ENCODE assay signal across 20 mouse cellular contexts in the genomic region with DNA sequence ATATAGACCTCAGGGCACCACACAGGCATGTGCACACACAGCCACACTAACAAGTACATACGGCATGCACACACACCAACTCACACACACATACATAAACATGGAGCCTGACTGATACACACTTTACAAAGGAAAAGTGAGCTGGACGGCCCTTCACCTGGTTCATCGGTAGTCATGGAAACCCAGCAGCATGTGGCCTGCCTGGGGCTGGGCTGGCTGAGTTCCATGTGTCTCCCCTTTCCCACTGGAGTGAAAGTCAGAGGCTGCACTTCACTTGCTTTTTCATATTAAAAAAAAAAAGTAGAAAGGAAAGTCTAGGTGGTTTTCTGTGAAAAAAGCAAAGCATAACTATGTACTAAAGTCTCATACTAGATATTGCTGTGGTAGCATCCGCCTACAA. TPM values are rescaled to one million over a fixed set of nuclear protein-coding genes. Genes with fewer than 3 reads are reported as not detected.
DNase-seq lines count a peak whose midpoint lies in the region; ATAC-seq and TF ChIP-seq lines count a peak whose summit lies in the region.
"Had no signal": no experiment of that assay in that cellular context is flagged by ENCODE, and none has a peak within 500 bp of the region (broad histone marks: within the 10 kb centered on the region; RNA-seq: fewer than 3 reads in every experiment).

No protein-coding gene starts in this region.

- H3K27ac ChIP-seq in heart, embryonic 12.5 days (ENCODE audit: poor library complexity, severe bottlenecking) = peak overlapping the region; percentile 34; the same call in 1 of the 2 replicates
- H3K27ac ChIP-seq in heart, embryonic 10.5 days = no peak overlapping the region
- H3K27ac ChIP-seq in heart, postnatal 0 days (ENCODE audit: low read depth) = peak overlapping the region; percentile 74
- H3K27ac ChIP-seq: embryonic facial prominence, embryonic 10.5 days; forebrain, embryonic 13.5 days; hindbrain, embryonic 12.5 days had no signal

- H3K27me3 ChIP-seq in heart, embryonic 12.5 days (replicated peaks) = no peaks in the 10 kb centered on the region
- no peaks in the 10 kb centered on the region for H3K27me3 ChIP-seq in heart, embryonic 10.5 days (ENCODE audit: insufficient read depth, poor library complexity, severe bottlenecking)
- H3K27me3 ChIP-seq in heart, postnatal 0 days (ENCODE audit: control insufficient read depth, insufficient read depth, low read length) = no peaks in the 10 kb centered on the region
- H3K27me3 ChIP-seq: CH12.LX; forebrain, embryonic 13.5 days; hindbrain, embryonic 12.5 days; Patski had no signal

- no peak for DNase-seq in heart, embryonic 10.5 days (ENCODE audit: low spot score)
- DNase-seq in heart, postnatal 0 days (ENCODE audit: low spot score) = no peak
- no peak for DNase-seq in heart, postnatal 10 days
- DNase-seq in left cerebral cortex, postnatal 4 days = peak; percentile 36
- no peak for DNase-seq in left cerebral cortex, postnatal 25 days (ENCODE audit: low spot score in 2 of 2)
- DNase-seq: adrenal gland, adult 2 months; adrenal gland, postnatal 25 days; cerebellum, adult 2 months; forebrain, postnatal 0 days; gastrocnemius, postnatal 10 days had no signal

- TF ChIP-seq EP300 in heart, postnatal 0 days (IDR thresholded peaks at IDR 0.05; ENCODE audit: low read depth) = no peak

- H3K4me1 ChIP-seq in heart, embryonic 12.5 days (replicated peaks) = peaks cover 41% of the 10 kb centered on the region
- peaks cover 26% of the 10 kb centered on the region for H3K4me1 ChIP-seq in heart, embryonic 10.5 days
- H3K4me1 ChIP-seq in heart, postnatal 0 days (ENCODE audit: control insufficient read depth, insufficient read depth) = peaks cover 20% of the 10 kb centered on the region
- H3K4me1 ChIP-seq: embryonic facial prominence, embryonic 10.5 days; forebrain, embryonic 13.5 days; hindbrain, embryonic 12.5 days had no signal

- intact Hi-C loops in heart, postnatal 10 days (cut with DNase I) = no loop called here
- intact Hi-C loops in left cerebral cortex, postnatal 4 days (cut with DNase I) = no loop called here
- intact Hi-C loops in left cerebral cortex, postnatal 25 days (cut with DNase I) = no loop called here

- no peaks in the 10 kb centered on the region for H3K9me3 ChIP-seq in heart, embryonic 12.5 days (replicated peaks)
- H3K9me3 ChIP-seq in heart, embryonic 10.5 days = no peaks in the 10 kb centered on the region
- no peaks in the 10 kb centered on the region for H3K9me3 ChIP-seq in heart, postnatal 0 days (replicated peaks; ENCODE audit: control insufficient read depth, low read length)
- H3K9me3 ChIP-seq: embryonic facial prominence, embryonic 10.5 days; forebrain, embryonic 13.5 days; hindbrain, embryonic 12.5 days had no signal

- peaks cover 28% of the 10 kb centered on the region for H3K36me3 ChIP-seq in heart, embryonic 12.5 days
- H3K36me3 ChIP-seq in heart, embryonic 10.5 days = peaks cover 40% of the 10 kb centered on the region
- peaks cover 23% of the 10 kb centered on the region for H3K36me3 ChIP-seq in heart, postnatal 0 days (replicated peaks; ENCODE audit: control insufficient read depth, insufficient read depth, low read length)

- no peak for TF ChIP-seq CTCF in heart, postnatal 0 days (IDR thresholded peaks at IDR 0.05; ENCODE audit: low read depth)

- no peak overlapping the region for H3K4me2 ChIP-seq in heart, embryonic 12.5 days
- 0 out of 2 replicates have a peak overlapping the region, but pooled peaks have one; percentile 19 for H3K4me2 ChIP-seq in heart, postnatal 0 days (ENCODE audit: low read depth, low read length)
- H3K4me2 ChIP-seq: forebrain, embryonic 13.5 days; hindbrain, embryonic 12.5 days had no signal

- WGBS in heart, embryonic 12.5 days = 86% methylated on average over 4 of the region's 4 CpGs
- 92% methylated on average over 4 of the region's 4 CpGs for WGBS in heart, embryonic 10.5 days
- WGBS in heart, postnatal 0 days = 82% methylated on average over 4 of the region's 4 CpGs

- ATAC-seq in heart, embryonic 12.5 days (ENCODE audit: insufficient number of reproducible peaks, low FRiP score) = no peak
- no peak for ATAC-seq in heart, postnatal 0 days (ENCODE audit: insufficient read depth, low read depth)
- ATAC-seq: activated CD4-positive, CD25-positive, alpha-beta regulatory T cell, adult 4 months; forebrain, embryonic 13.5 days; forebrain, postnatal 0 days; hindbrain, embryonic 16.5 days; inflammation-experienced regulatory T-cells, adult 6 months; intestine, postnatal 0 days; Patski had no signal

- H3K9ac ChIP-seq in heart, embryonic 12.5 days = no peak overlapping the region
- no peak overlapping the region for H3K9ac ChIP-seq in heart, postnatal 0 days (replicated peaks; ENCODE audit: low read depth, low read length)
- H3K9ac ChIP-seq: forebrain, embryonic 13.5 days; forebrain, postnatal 0 days; hindbrain, embryonic 12.5 days had no signal

- no peak overlapping the region for H3K4me3 ChIP-seq in heart, embryonic 12.5 days
- no peak overlapping the region for H3K4me3 ChIP-seq in heart, embryonic 10.5 days
- no peak overlapping the region for H3K4me3 ChIP-seq in heart, postnatal 0 days (ENCODE audit: low read depth, low read length)
- H3K4me3 ChIP-seq: embryonic facial prominence, embryonic 10.5 days; forebrain, embryonic 13.5 days; hindbrain, embryonic 12.5 days had no signal

RNA-seq across cellular contexts. Expression of a gene that starts 20.1 kb away (rescaled TPM):
- polyA plus RNA-seq in heart, embryonic 12.5 days (2016; fragmentation: Nextera tagmentation; extraction: Ambion mirVana) = 16.3 and 20.4 TPM in 2 replicates
- 12.2 and 15.9 TPM in 2 replicates for polyA plus RNA-seq in heart, embryonic 10.5 days (2016; fragmentation: Nextera tagmentation; extraction: Ambion mirVana)
- 53.8 and 56.4 TPM in 2 replicates for total RNA-seq in heart, postnatal 0 days (2014; rRNA removed; ENCODE audit: low replicate concordance)
- polyA plus RNA-seq in heart, postnatal 0 days (2015; fragmentation: Nextera tagmentation; extraction: Ambion mirVana) = 27.2 and 27.9 TPM in 2 replicates
- total RNA-seq in heart, postnatal 10 days (2021) = 10 to 100 TPM; 42.1 to 42.2 TPM
- total RNA-seq in left cerebral cortex, postnatal 4 days (2021) = 1 to 10 TPM; 5.4 to 6.7 TPM
- total RNA-seq in left cerebral cortex, postnatal 25 days (2021) = 10 to 100 TPM; 10.5 to 11.8 TPM
- total RNA-seq: CH12.LX had no signal

RNA-seq across cellular contexts. Expression of a gene that starts 47.4 kb away (rescaled TPM):
- polyA plus RNA-seq in heart, embryonic 12.5 days (2016; fragmentation: Nextera tagmentation; extraction: Ambion mirVana) = 14.4 and 14.8 TPM in 2 replicates
- polyA plus RNA-seq in heart, embryonic 10.5 days (2016; fragmentation: Nextera tagmentation; extraction: Ambion mirVana) = 18.4 and 19.1 TPM in 2 replicates
- 11.7 and 13.4 TPM in 2 replicates for total RNA-seq in heart, postnatal 0 days (2014; rRNA removed; ENCODE audit: low replicate concordance)
- 4.0 and 4.6 TPM in 2 replicates for polyA plus RNA-seq in heart, postnatal 0 days (2015; fragmentation: Nextera tagmentation; extraction: Ambion mirVana)
- 1 to 10 TPM; 7.3 to 7.8 TPM for total RNA-seq in heart, postnatal 10 days (2021)
- 10 to 100 TPM; 29.9 to 32.2 TPM for total RNA-seq in left cerebral cortex, postnatal 4 days (2021)
- 10 to 100 TPM; 21.9 to 23.0 TPM for total RNA-seq in left cerebral cortex, postnatal 25 days (2021)

RNA-seq across cellular contexts. Expression of a gene that starts 47.7 kb away (rescaled TPM):
- 8.5 and 10.1 TPM in 2 replicates for polyA plus RNA-seq in heart, embryonic 12.5 days (2016; fragmentation: Nextera tagmentation; extraction: Ambion mirVana)
- 6.2 and 7.2 TPM in 2 replicates for polyA plus RNA-seq in heart, embryonic 10.5 days (2016; fragmentation: Nextera tagmentation; extraction: Ambion mirVana)
- 12.0 and 13.5 TPM in 2 replicates for total RNA-seq in heart, postnatal 0 days (2014; rRNA removed; ENCODE audit: low replicate concordance)
- polyA plus RNA-seq in heart, postnatal 0 days (2015; fragmentation: Nextera tagmentation; extraction: Ambion mirVana) = 2.2 and 2.4 TPM in 2 replicates
- 10 to 100 TPM; 15.2 to 15.9 TPM for total RNA-seq in heart, postnatal 10 days (2021)
- 10 to 100 TPM; 27.7 to 29.0 TPM for total RNA-seq in left cerebral cortex, postnatal 4 days (2021)
- 10 to 100 TPM; 25.7 to 26.6 TPM for total RNA-seq in left cerebral cortex, postnatal 25 days (2021)

RNA-seq across cellular contexts. Expression of a gene that starts 52.5 kb away (rescaled TPM):
- 23.5 and 30.7 TPM in 2 replicates for polyA plus RNA-seq in heart, embryonic 12.5 days (2016; fragmentation: Nextera tagmentation; extraction: Ambion mirVana)
- polyA plus RNA-seq in heart, embryonic 10.5 days (2016; fragmentation: Nextera tagmentation; extraction: Ambion mirVana) = 35.2 and 45.2 TPM in 2 replicates
- 27.9 and 31.4 TPM in 2 replicates for total RNA-seq in heart, postnatal 0 days (2014; rRNA removed; ENCODE audit: low replicate concordance)
- polyA plus RNA-seq in heart, postnatal 0 days (2015; fragmentation: Nextera tagmentation; extraction: Ambion mirVana) = 13.2 and 15.3 TPM in 2 replicates
- 10 to 100 TPM; 15.2 to 16.8 TPM for total RNA-seq in heart, postnatal 10 days (2021)
- 10 to 100 TPM; 58.3 to 59.3 TPM for total RNA-seq in left cerebral cortex, postnatal 4 days (2021)
- 10 to 100 TPM; 26.3 to 28.7 TPM for total RNA-seq in left cerebral cortex, postnatal 25 days (2021)

RNA-seq across cellular contexts. Expression of a gene that starts 57.3 kb away (rescaled TPM):
- 0.27 TPM in 1 of 2 replicates, not detected in the other for polyA plus RNA-seq in heart, embryonic 12.5 days (2016; fragmentation: Nextera tagmentation; extraction: Ambion mirVana)
- polyA plus RNA-seq in heart, embryonic 10.5 days (2016; fragmentation: Nextera tagmentation; extraction: Ambion mirVana) = 0.08 and 0.15 TPM in 2 replicates
- 0.12 TPM in 1 of 2 replicates, not detected in the other for total RNA-seq in heart, postnatal 0 days (2014; rRNA removed; ENCODE audit: low replicate concordance)
- 0.22 TPM in 2 replicates for polyA plus RNA-seq in heart, postnatal 0 days (2015; fragmentation: Nextera tagmentation; extraction: Ambion mirVana)
- total RNA-seq in heart, postnatal 10 days (2021) = 1 to 10 TPM; 1.9 to 4.6 TPM
- total RNA-seq in left cerebral cortex, postnatal 4 days (2021) = under 1 TPM; 0.32 to 0.34 TPM
- under 1 TPM; 0.46 to 0.76 TPM for total RNA-seq in left cerebral cortex, postnatal 25 days (2021)
- total RNA-seq: adrenal gland, adult 2 months; adrenal gland, postnatal 25 days; CH12.LX had no signal
- polyA plus RNA-seq: activated CD4-positive, CD25-positive, alpha-beta regulatory T cell, adult 4 months; adrenal gland, adult 2 months; cerebellum, adult 2 months; forebrain, embryonic 13.5 days; hindbrain, embryonic 12.5 days; hindbrain, embryonic 16.5 days; inflammation-experienced regulatory T-cells, adult 6 months had no signal
